10 mouse cellular contexts compared by ENCODE assay signal in genomic region chr1:151845926-151846782, GRCm38 (mm10).
DNase-seq lines count a peak whose midpoint lies in the region; ATAC-seq and TF ChIP-seq lines count a peak whose summit lies in the region.
"Had no signal": no experiment of that assay in that cellular context is flagged by ENCODE, and none has a peak within 500 bp of the region (broad histone marks: within the 10 kb centered on the region; RNA-seq: fewer than 3 reads in every experiment).

No protein-coding gene starts in this region.

- H3K27ac ChIP-seq in heart, postnatal 0 days (ENCODE audit: low read depth), result no peak overlapping the region
- no peak overlapping the region; the same call in 1 of the 2 replicates for H3K27ac ChIP-seq in midbrain, embryonic 15.5 days

- H3K9me3 ChIP-seq in heart, postnatal 0 days (replicated peaks; ENCODE audit: control insufficient read depth, low read length), result no peaks in the 10 kb centered on the region
- H3K9me3 ChIP-seq in E14TG2a.4 (ENCODE audit: low read length), result no peaks in the 10 kb centered on the region
- H3K9me3 ChIP-seq in midbrain, embryonic 15.5 days, result no peaks in the 10 kb centered on the region

- no peak overlapping the region for H3K9ac ChIP-seq in heart, postnatal 0 days (replicated peaks; ENCODE audit: low read depth, low read length)
- no peak overlapping the region for H3K9ac ChIP-seq in midbrain, embryonic 15.5 days

- H3K36me3 ChIP-seq in heart, postnatal 0 days (replicated peaks; ENCODE audit: control insufficient read depth, insufficient read depth, low read length), result no peaks in the 10 kb centered on the region
- no peaks in the 10 kb centered on the region for H3K36me3 ChIP-seq in E14TG2a.4 (ENCODE audit: insufficient read depth, low read length)
- no peaks in the 10 kb centered on the region for H3K36me3 ChIP-seq in midbrain, embryonic 15.5 days (replicated peaks)

- no peak for ATAC-seq in heart, postnatal 0 days (ENCODE audit: insufficient read depth, low read depth)
- peak; percentile 45; the same call in 1 of the 2 replicates for ATAC-seq in midbrain, embryonic 15.5 days (replicated peaks)

- no peak for DNase-seq in heart, postnatal 0 days (ENCODE audit: low spot score)
- DNase-seq in heart, adult 8-10 months (ENCODE audit: low spot score), result no peak
- peak; percentile 56 for DNase-seq in brain, adult 2 months (ENCODE audit: low read depth, low spot score)
- DNase-seq in yolk sac, embryonic 10.5 days (ENCODE audit: low spot score), result no peak
- DNase-seq in urinary bladder, adult 18-20 months (ENCODE audit: low spot score in 2 of 2), result no peak
- DNase-seq in left cerebral cortex, postnatal 10 days (ENCODE audit: extremely low spot score in 1 of 2, low spot score in 2 of 2), result no peak
- DNase-seq: lung, postnatal 36 days; right cerebral cortex, postnatal 4 days had no signal

- intact Hi-C loops in left cerebral cortex, postnatal 10 days (cut with DNase I), result no loop called here

- no peaks in the 10 kb centered on the region for H3K4me1 ChIP-seq in heart, postnatal 0 days (ENCODE audit: control insufficient read depth, insufficient read depth)
- H3K4me1 ChIP-seq in E14TG2a.4 (replicated peaks; ENCODE audit: low read depth, low read length), result peaks cover 18% of the 10 kb centered on the region
- peaks cover 11% of the 10 kb centered on the region for H3K4me1 ChIP-seq in midbrain, embryonic 15.5 days

- H3K4me3 ChIP-seq in heart, postnatal 0 days (ENCODE audit: low read depth, low read length), result no peak overlapping the region
- 0 out of 2 replicates have a peak overlapping the region, but pooled peaks have one; percentile 29 for H3K4me3 ChIP-seq in E14TG2a.4 (replicated peaks; ENCODE audit: low read length)
- no peak overlapping the region for H3K4me3 ChIP-seq in midbrain, embryonic 15.5 days

- H3K27me3 ChIP-seq in heart, postnatal 0 days (ENCODE audit: control insufficient read depth, insufficient read depth, low read length), result no peaks in the 10 kb centered on the region
- no peaks in the 10 kb centered on the region; the same call in 1 of the 2 replicates for H3K27me3 ChIP-seq in E14TG2a.4 (ENCODE audit: insufficient read depth, low read length)
- no peaks in the 10 kb centered on the region for H3K27me3 ChIP-seq in midbrain, embryonic 15.5 days (replicated peaks)

- WGBS in heart, postnatal 0 days, result 65% methylated on average over 19 of the region's 19 CpGs
- WGBS in midbrain, embryonic 15.5 days, result 61% methylated on average over 19 of the region's 19 CpGs

- peak; percentile 39 for TF ChIP-seq CTCF in heart, postnatal 0 days (IDR thresholded peaks at IDR 0.05; ENCODE audit: low read depth)
- peak; percentile 30; the same call in 1 of the 2 replicates for TF ChIP-seq CTCF in E14TG2a.4 (conservative IDR thresholded peaks at IDR 0.05; ENCODE audit: low read length)

- H3K4me2 ChIP-seq in heart, postnatal 0 days (ENCODE audit: low read depth, low read length), result no peak overlapping the region
- no peak overlapping the region for H3K4me2 ChIP-seq in midbrain, embryonic 15.5 days

- TF ChIP-seq EP300 in heart, postnatal 0 days (IDR thresholded peaks at IDR 0.05; ENCODE audit: low read depth), result no peak
